ENCODE assay signal across 8 mouse cellular contexts in the genomic region with DNA sequence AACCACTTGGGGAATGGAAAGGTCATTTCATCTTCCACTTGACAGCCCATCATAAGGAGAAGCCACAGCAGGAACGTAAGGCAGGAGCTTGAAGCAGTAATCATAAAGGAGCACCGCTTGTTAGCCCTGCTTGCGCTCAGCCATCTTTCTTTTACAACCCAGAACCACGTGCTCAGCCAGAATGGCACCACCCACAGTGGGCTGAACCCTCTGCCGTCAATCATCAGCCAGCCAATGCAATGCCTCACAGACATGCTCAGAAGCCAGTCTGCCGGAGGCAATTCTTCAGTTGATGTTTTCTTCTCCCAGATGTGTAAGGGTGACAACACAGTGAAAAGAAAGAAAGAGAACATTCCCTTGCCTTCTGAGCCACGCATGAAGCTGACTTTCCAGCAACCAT. TPM values are rescaled to one million over a fixed set of nuclear protein-coding genes. Genes with fewer than 3 reads are reported as not detected.
A peak's percentile ranks its signal among the peaks of the same experiment; 100 is the strongest.
DNase-seq lines count a peak whose midpoint lies in the region; ATAC-seq and TF ChIP-seq lines count a peak whose summit lies in the region.

No protein-coding gene starts in this region.

- peak overlapping the region; percentile 71; the same call in 1 of the 2 replicates for H3K27ac ChIP-seq in hindbrain, embryonic 10.5 days
- H3K27ac ChIP-seq in hindbrain, embryonic 12.5 days, result no peak overlapping the region
- H3K27ac ChIP-seq in testis, adult 2 months (ENCODE audit: control insufficient read depth, insufficient read depth, low read depth, low read length), result no peak overlapping the region

- no peaks in the 10 kb centered on the region for H3K9me3 ChIP-seq in hindbrain, embryonic 10.5 days
- H3K9me3 ChIP-seq in hindbrain, embryonic 12.5 days (replicated peaks), result no peaks in the 10 kb centered on the region

- peak; percentile 19 for DNase-seq in hindbrain, embryonic 10.5 days (ENCODE audit: low spot score)
- no peak for DNase-seq in testis, postnatal 10 days (ENCODE audit: low spot score)
- DNase-seq in lung, postnatal 36 days, result peak; percentile 63
- DNase-seq in embryo, embryonic 9.5 days (ENCODE audit: extremely low spot score), result no peak
- DNase-seq in right cerebral cortex, postnatal 36 days (ENCODE audit: low spot score in 2 of 2), result no peak

- no peak for TF ChIP-seq POLR2A in testis, adult 2 months (IDR thresholded peaks at IDR 0.05; ENCODE audit: control insufficient read depth, low read depth, low read length)

- peaks cover 43% of the 10 kb centered on the region for H3K4me1 ChIP-seq in hindbrain, embryonic 10.5 days (replicated peaks)
- H3K4me1 ChIP-seq in hindbrain, embryonic 12.5 days, result peaks cover 13% of the 10 kb centered on the region
- peaks cover 4% of the 10 kb centered on the region for H3K4me1 ChIP-seq in testis, adult 2 months (ENCODE audit: control insufficient read depth, insufficient read depth, low read length)

- no peak for ATAC-seq in hindbrain, embryonic 12.5 days (ENCODE audit: low FRiP score)
- no peak for ATAC-seq in inflammation-experienced regulatory T-cells, adult 6 months

- whole genome bisulfite sequencing in hindbrain, embryonic 10.5 days, result 78% methylated on average over 7 of the region's 7 CpGs
- 71% methylated on average over 7 of the region's 7 CpGs for WGBS in hindbrain, embryonic 12.5 days

- no peak for TF ChIP-seq CTCF in testis, adult 2 months (IDR thresholded peaks at IDR 0.05; ENCODE audit: control insufficient read depth, insufficient read depth, insufficient replicate concordance, low read depth, low read length)

- no peak overlapping the region for H3K4me2 ChIP-seq in hindbrain, embryonic 12.5 days (replicated peaks)

- no peaks in the 10 kb centered on the region for H3K36me3 ChIP-seq in hindbrain, embryonic 10.5 days
- no peaks in the 10 kb centered on the region for H3K36me3 ChIP-seq in hindbrain, embryonic 12.5 days
- no peaks in the 10 kb centered on the region for H3K36me3 ChIP-seq in testis, adult 2 months (ENCODE audit: control insufficient read depth, insufficient read depth, low read length)

- no peaks in the 10 kb centered on the region for H3K27me3 ChIP-seq in hindbrain, embryonic 10.5 days (ENCODE audit: insufficient read depth, poor library complexity, severe bottlenecking)
- H3K27me3 ChIP-seq in hindbrain, embryonic 12.5 days, result peaks cover 6% of the 10 kb centered on the region; the same call in 1 of the 2 replicates
- no peaks in the 10 kb centered on the region for H3K27me3 ChIP-seq in testis, adult 2 months (ENCODE audit: control insufficient read depth, insufficient read depth, low read length)

- no peak overlapping the region for H3K4me3 ChIP-seq in hindbrain, embryonic 10.5 days
- no peak overlapping the region for H3K4me3 ChIP-seq in hindbrain, embryonic 12.5 days
- peak overlapping the region; percentile 59 for H3K4me3 ChIP-seq in testis, adult 2 months (ENCODE audit: control insufficient read depth, low read depth, low read length)

- no peak overlapping the region for H3K9ac ChIP-seq in hindbrain, embryonic 12.5 days

RNA-seq across cellular contexts. Expression of a gene that starts 7.3 kb away (rescaled TPM):
- polyA plus RNA-seq in hindbrain, embryonic 10.5 days (2016; fragmentation: Nextera tagmentation; extraction: Ambion mirVana), result 0.41 and 0.75 TPM in 2 replicates
- 0.72 and 0.91 TPM in 2 replicates for polyA plus RNA-seq in hindbrain, embryonic 12.5 days (2016; fragmentation: Nextera tagmentation; extraction: Ambion mirVana)
- polyA plus RNA-seq in testis, adult 2 months (2012; rRNA removed), result 0.20 TPM in 1 of 2 replicates, not detected in the other
- 1 to 10 TPM in 1 of 3 experiments, under 1 TPM in 2; 0.62 to 1.2 (median 0.74) TPM for polyA plus RNA-seq in inflammation-experienced regulatory T-cells, adult 6 months (2017; shearing (Covaris generic))

Comparison
In these comparisons a context has a peak if more than half of its experiments do, and no peak if none do; other contexts are left out.
1. DNase-seq: peak in hindbrain, embryonic 10.5 days (single experiment) and lung, postnatal 36 days (single experiment); none in testis, postnatal 10 days (single experiment), embryo, embryonic 9.5 days (single experiment) and right cerebral cortex, postnatal 36 days (0 of 2).